Mouse (Mus musculus) limb, embryonic 14.5 days (tissue): ENCODE results near the gene Hmgn2. TPM values are rescaled to one million over a fixed set of nuclear protein-coding genes. Genes with fewer than 3 reads are reported as not detected.

Source experiments
- ATAC-seq: fragments of 200-750 bp; cut with Nextera tagmentation; 2 replicates; pipeline ENCODE4 v1.8.0; 2017; ENCODE audit warnings: low read depth, moderate number of reproducible peaks, moderate TSS enrichment; ENCODE audit not compliant: low FRiP score
- DNase-seq: peaks from one replicate; pipeline ENCODE4 v3.0.0-alpha.2; 2015; ENCODE audit warnings: low spot score
- H3K27ac ChIP-seq: fragments of 300-500 bp; sonication (generic); replicated peaks from 2 replicates; pipeline ENCODE4 v1.5.1; 2014; ENCODE audit warnings: low read depth, mild to moderate bottlenecking, low read length, moderate library complexity, mixed read lengths
- H3K27me3 ChIP-seq: fragments of 300-500 bp; sonication (generic); 2 replicates; pipeline ENCODE4 v1.6.1; 2014; ENCODE audit warnings: low read length, mixed read lengths; ENCODE audit not compliant: control insufficient read depth, insufficient read depth
- H3K36me3 ChIP-seq: fragments of 300-500 bp; sonication (generic); 2 replicates; pipeline ENCODE4 v1.6.1; 2014; ENCODE audit warnings: mild to moderate bottlenecking, low read length, moderate library complexity, mixed read lengths; ENCODE audit not compliant: control insufficient read depth, insufficient read depth
- H3K4me1 ChIP-seq: fragments of 300-500 bp; sonication (generic); 2 replicates; pipeline ENCODE4 v1.6.1; 2014; ENCODE audit warnings: antibody characterized with exemption, low read length, mixed read lengths; ENCODE audit not compliant: control insufficient read depth, insufficient read depth
- H3K4me2 ChIP-seq: fragments of 300-500 bp; sonication (generic); replicated peaks from 2 replicates; pipeline ENCODE4 v1.6.1; 2014; ENCODE audit warnings: low read depth, mild to moderate bottlenecking, low read length, moderate library complexity; ENCODE audit not compliant: severe bottlenecking
- H3K4me3 ChIP-seq: fragments of 300-500 bp; sonication (generic); replicated peaks from 2 replicates; pipeline ENCODE4 v1.5.1; 2014; ENCODE audit warnings: low read length
- H3K9ac ChIP-seq: fragments of 300-500 bp; sonication (generic); 2 replicates; pipeline ENCODE4 v1.6.1; 2014; ENCODE audit warnings: mild to moderate bottlenecking, low read depth, low read length, moderate library complexity; ENCODE audit not compliant: severe bottlenecking
- H3K9me3 ChIP-seq: fragments of 300-500 bp; sonication (generic); 2 replicates; pipeline ENCODE4 v1.6.1; 2016; ENCODE audit warnings: low read length; ENCODE audit not compliant: control insufficient read depth
- POLR2A ChIP-seq: fragments of 200-500 bp; IDR thresholded peaks from 2 replicates; pipeline ENCODE4 v1.8.0; 2012; ENCODE audit warnings: inconsistent platforms, mild to moderate bottlenecking, moderate library complexity, borderline replicate concordance; ENCODE audit not compliant: insufficient read depth, insufficient read length; ENCODE audit errors: extremely low read depth
- WGBS: fragments of 180-500 bp; shearing (Covaris S2); extraction: QIAGEN DNeasy Blood & Tissue Kit; methylation state at CpG from one replicate; pipeline ENCODE4 v1.1.7; 2014; 5-methylcytosine and 5-hydroxymethylcytosine counted together
- polyA plus RNA-seq, 2 experiments: library from polyadenylated mRNA; depleted of rRNA in 1 of 2; stranded (reverse) in 1 of 2; unstranded in 1 of 2; fragments of >200 nt; fragmentation: Nextera tagmentation in 1 of 2; extraction: Ambion mirVana in 1 of 2; gene quantifications; 2 replicates each; pipeline versions ENCODE4 v1.2.1 to v1.2.3; 2012 to 2014

The Hmgn2 gene
- polyA plus RNA-seq, 2 experiments = 861 to 2,302 TPM

GRCm38 (mm10) chr4:134011450-134012414 lies 43.3 kb upstream of the Hmgn2 start:
- WGBS = 25% methylated on average over 16 of the region's 16 CpGs
- ATAC-seq (no peak), DNase-seq (no peak)
- TF ChIP-seq POLR2A = no peak
- no peaks in the 10 kb centered on the region for H3K27me3 ChIP-seq
- no peak overlapping the region for H3K9ac ChIP-seq
- H3K4me1 ChIP-seq = no peaks in the 10 kb centered on the region
- H3K9me3 ChIP-seq = no peaks in the 10 kb centered on the region
- no peak overlapping the region for H3K27ac ChIP-seq
- no peaks in the 10 kb centered on the region for H3K36me3 ChIP-seq
- H3K4me2 ChIP-seq = no peak overlapping the region
- H3K4me3 ChIP-seq = no peak overlapping the region

GRCm38 (mm10) chr4:134009709-134010108 lies 41.3 kb upstream of the Hmgn2 start:
- DNase-seq (no peak), ATAC-seq (no peak)
- Histone ChIP-seq H3K4me1 (no peaks in the 10 kb centered on the region), H3K27ac (no peak overlapping the region), H3K9ac (no peak overlapping the region), H3K27me3 (no peaks in the 10 kb centered on the region), H3K9me3 (no peaks in the 10 kb centered on the region), H3K4me3 (no peak overlapping the region), H3K36me3 (no peaks in the 10 kb centered on the region), H3K4me2 (no peak overlapping the region)
- WGBS = 70% methylated on average over 6 of the region's 6 CpGs
- TF ChIP-seq POLR2A = no peak

- DNase-seq (no peak), ATAC-seq (no peak)
- 89% methylated on average over 3 of the region's 3 CpGs for WGBS
- Histone ChIP-seq H3K9me3 (no peaks in the 10 kb centered on the region), H3K4me1 (no peaks in the 10 kb centered on the region), H3K4me3 (no peak overlapping the region), H3K36me3 (no peaks in the 10 kb centered on the region), H3K27me3 (no peaks in the 10 kb centered on the region), H3K9ac (no peak overlapping the region), H3K27ac (no peak overlapping the region), H3K4me2 (no peak overlapping the region)
- TF ChIP-seq POLR2A = no peak
Observed at GRCm38 (mm10) chr4:134006845-134007244, 38.4 kb upstream of the Hmgn2 start.

GRCm38 (mm10) chr4:134005581-134006358 lies 37.3 kb upstream of the Hmgn2 start:
- no peak overlapping the region for H3K9ac ChIP-seq
- no peak for ATAC-seq
- WGBS = 86% methylated on average over 12 of the region's 12 CpGs
- no peak overlapping the region for H3K27ac ChIP-seq
- no peaks in the 10 kb centered on the region for H3K27me3 ChIP-seq
- H3K4me2 ChIP-seq = no peak overlapping the region
- no peaks in the 10 kb centered on the region for H3K36me3 ChIP-seq
- H3K9me3 ChIP-seq = no peaks in the 10 kb centered on the region
- H3K4me3 ChIP-seq = no peak overlapping the region
- DNase-seq = no peak
- TF ChIP-seq POLR2A = no peak
- no peaks in the 10 kb centered on the region for H3K4me1 ChIP-seq

- ATAC-seq (no peak), DNase-seq (no peak)
- H3K36me3 ChIP-seq = peaks cover 4% of the 10 kb centered on the region; the same call in 1 of the 2 replicates
- 58% methylated on average over 5 of the region's 5 CpGs for WGBS
- no peaks in the 10 kb centered on the region for H3K27me3 ChIP-seq
- no peak overlapping the region for H3K9ac ChIP-seq
- no peak for TF ChIP-seq POLR2A
- no peaks in the 10 kb centered on the region for H3K4me1 ChIP-seq
- no peak overlapping the region for H3K4me3 ChIP-seq
- no peak overlapping the region for H3K4me2 ChIP-seq
- H3K27ac ChIP-seq = no peak overlapping the region
- H3K9me3 ChIP-seq = no peaks in the 10 kb centered on the region
Observed at GRCm38 (mm10) chr4:134002903-134003302, 34.5 kb upstream of the Hmgn2 start.
